Mouse (Mus musculus) liver, embryonic 15.5 days (tissue): Measurements from ENCODE around the gene Heatr3. TPM values are rescaled to one million over a fixed set of nuclear protein-coding genes. Genes with fewer than 3 reads are reported as not detected.

Source experiments
- ATAC-seq: fragments of 200-750 bp; cut with Nextera tagmentation; 2 replicates; pipeline ENCODE4 v1.8.0; 2017; ENCODE audit warnings: moderate number of reproducible peaks, mild to moderate bottlenecking, moderate library complexity; ENCODE audit not compliant: insufficient read depth
- H3K27ac ChIP-seq: fragments of 300-500 bp; sonication (generic); replicated peaks from 2 replicates; pipeline ENCODE4 v1.5.1; 2015; ENCODE audit warnings: mild to moderate bottlenecking, inconsistent platforms
- H3K27me3 ChIP-seq: fragments of 300-500 bp; sonication (generic); 2 replicates; pipeline ENCODE4 v1.6.1; 2015; ENCODE audit warnings: mild to moderate bottlenecking, inconsistent platforms
- H3K36me3 ChIP-seq: fragments of 300-500 bp; sonication (generic); replicated peaks from 2 replicates; pipeline ENCODE4 v1.6.1; 2015; ENCODE audit warnings: moderate library complexity, mild to moderate bottlenecking, inconsistent platforms
- H3K4me1 ChIP-seq: fragments of 300-500 bp; sonication (generic); replicated peaks from 2 replicates; pipeline ENCODE4 v1.6.1; 2015; ENCODE audit warnings: inconsistent platforms
- H3K4me2 ChIP-seq: fragments of 300-500 bp; sonication (generic); 2 replicates; pipeline ENCODE4 v1.6.1; 2015; ENCODE audit warnings: moderate library complexity, mild to moderate bottlenecking, inconsistent platforms
- H3K4me3 ChIP-seq: fragments of 300-500 bp; sonication (generic); replicated peaks from 2 replicates; pipeline ENCODE4 v1.5.1; 2015; ENCODE audit warnings: mild to moderate bottlenecking, inconsistent platforms
- H3K9ac ChIP-seq: fragments of 300-500 bp; sonication (generic); 2 replicates; pipeline ENCODE4 v1.6.1; 2015; ENCODE audit warnings: moderate library complexity, mild to moderate bottlenecking, inconsistent platforms
- H3K9me3 ChIP-seq: fragments of 300-500 bp; sonication (generic); replicated peaks from 2 replicates; pipeline ENCODE4 v1.6.1; 2016; ENCODE audit warnings: inconsistent platforms
- WGBS: fragments of 180-500 bp; shearing (Covaris S2); methylation state at CpG from one replicate; pipeline ENCODE4 v1.1.7; 2015; ENCODE audit warnings: mixed read lengths; ENCODE audit not compliant: insufficient replicate concordance; 5-methylcytosine and 5-hydroxymethylcytosine counted together
- polyA plus RNA-seq: library from polyadenylated mRNA; unstranded; fragments of >200 nt; fragmentation: Nextera tagmentation; extraction: Ambion mirVana; gene quantifications from 2 replicates; pipeline ENCODE4 v1.2.1, GENCODE M21; 2015

The Heatr3 gene
- polyA plus RNA-seq: 19.2 and 21.3 TPM in 2 replicates

GRCm38 (mm10) chr8:88137748-88138484 is at the start of gene Heatr3:
Gene Heatr3 (plus strand): TSS chr8:88137855.
- H3K4me2 ChIP-seq: peak within 1 kb of the TSS; percentile 94
- H3K4me1 ChIP-seq: peaks cover 23% of the 10 kb centered on the region
- no peaks in the 10 kb centered on the region for H3K27me3 ChIP-seq
- H3K9ac ChIP-seq: peak within 1 kb of the TSS; percentile 57
- no peaks in the 10 kb centered on the region for H3K9me3 ChIP-seq
- under 1% methylated on average over 79 of the region's 79 CpGs for WGBS
- H3K4me3 ChIP-seq: peak within 1 kb of the TSS; percentile 67
- peaks cover 58% of the 10 kb centered on the region for H3K36me3 ChIP-seq
- ATAC-seq: peak; percentile 97
- peak within 1 kb of the TSS; percentile 76 for H3K27ac ChIP-seq

GRCm38 (mm10) chr8:88088006-88088405 is 49.6 kb upstream of the Heatr3 start:
- H3K9me3 ChIP-seq: no peaks in the 10 kb centered on the region
- no peak overlapping the region for H3K9ac ChIP-seq
- H3K27ac ChIP-seq: no peak overlapping the region
- no peak overlapping the region for H3K4me2 ChIP-seq
- H3K27me3 ChIP-seq: no peaks in the 10 kb centered on the region
- H3K36me3 ChIP-seq: no peaks in the 10 kb centered on the region
- no peak for ATAC-seq
- no peaks in the 10 kb centered on the region for H3K4me1 ChIP-seq
- no peak overlapping the region for H3K4me3 ChIP-seq

DNA sequence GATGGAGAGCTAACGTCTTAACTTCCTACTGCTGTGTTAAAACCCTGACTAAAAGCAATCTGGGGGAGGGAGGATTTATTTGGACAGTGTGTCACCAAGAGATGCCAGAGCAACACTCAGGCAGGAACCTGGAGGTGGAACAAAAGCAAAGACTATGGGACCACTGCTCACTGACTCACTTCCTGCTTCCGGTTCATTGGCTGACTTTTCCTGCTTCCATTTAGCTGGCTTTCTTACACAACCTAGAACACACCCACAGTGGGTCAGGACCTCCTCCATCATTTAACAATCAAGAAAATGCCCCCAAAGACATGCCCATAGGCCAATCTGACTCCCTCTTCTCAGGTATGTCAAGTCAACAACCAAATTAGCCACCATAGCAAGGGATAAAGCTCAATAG is 46.0 kb upstream of the Heatr3 start:
- no peaks in the 10 kb centered on the region for H3K9me3 ChIP-seq
- WGBS: 63% methylated on average over 2 of the region's 2 CpGs
- no peak for ATAC-seq
- no peak overlapping the region for H3K27ac ChIP-seq
- no peaks in the 10 kb centered on the region for H3K27me3 ChIP-seq
- no peaks in the 10 kb centered on the region for H3K4me1 ChIP-seq
- no peak overlapping the region for H3K4me3 ChIP-seq
- no peak overlapping the region for H3K4me2 ChIP-seq
- no peaks in the 10 kb centered on the region for H3K36me3 ChIP-seq
- H3K9ac ChIP-seq: no peak overlapping the region

- H3K27me3 ChIP-seq: no peaks in the 10 kb centered on the region
- H3K9ac ChIP-seq: no peak overlapping the region
- no peaks in the 10 kb centered on the region for H3K36me3 ChIP-seq
- H3K9me3 ChIP-seq: no peaks in the 10 kb centered on the region
- H3K4me2 ChIP-seq: no peak overlapping the region
- WGBS: 59% methylated on average over 4 of the region's 4 CpGs
- H3K4me1 ChIP-seq: no peaks in the 10 kb centered on the region
- ATAC-seq: no peak
- H3K27ac ChIP-seq: no peak overlapping the region
- H3K4me3 ChIP-seq: no peak overlapping the region
Measured at GRCm38 (mm10) chr8:88093367-88093766, 44.3 kb upstream of the Heatr3 start.

DNA sequence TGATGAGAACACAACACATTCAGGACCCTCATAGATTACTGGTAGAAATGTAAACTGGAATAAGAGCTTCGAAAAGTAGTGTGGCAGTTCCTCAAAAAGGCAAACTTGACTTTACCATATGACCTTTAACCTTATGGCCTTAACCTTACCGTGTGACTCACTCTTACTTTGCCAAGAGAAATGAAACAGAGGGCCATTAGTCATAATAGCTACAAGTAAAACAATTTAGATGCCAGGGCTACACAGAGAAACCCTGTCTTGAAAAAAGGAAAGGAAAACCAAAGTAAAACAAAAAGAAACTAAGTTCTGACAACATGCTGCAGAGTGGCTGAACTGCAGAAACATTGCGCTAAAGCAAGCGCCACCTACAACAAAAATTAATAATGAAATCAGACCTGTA is 38.8 kb upstream of the Heatr3 start:
- Histone ChIP-seq H3K9ac (no peak overlapping the region), H3K27me3 (no peaks in the 10 kb centered on the region), H3K9me3 (no peaks in the 10 kb centered on the region), H3K4me2 (no peak overlapping the region), H3K4me1 (no peaks in the 10 kb centered on the region), H3K4me3 (no peak overlapping the region), H3K27ac (no peak overlapping the region), H3K36me3 (no peaks in the 10 kb centered on the region)
- WGBS: 69% methylated on average over 4 of the region's 4 CpGs
- ATAC-seq: no peak

DNA sequence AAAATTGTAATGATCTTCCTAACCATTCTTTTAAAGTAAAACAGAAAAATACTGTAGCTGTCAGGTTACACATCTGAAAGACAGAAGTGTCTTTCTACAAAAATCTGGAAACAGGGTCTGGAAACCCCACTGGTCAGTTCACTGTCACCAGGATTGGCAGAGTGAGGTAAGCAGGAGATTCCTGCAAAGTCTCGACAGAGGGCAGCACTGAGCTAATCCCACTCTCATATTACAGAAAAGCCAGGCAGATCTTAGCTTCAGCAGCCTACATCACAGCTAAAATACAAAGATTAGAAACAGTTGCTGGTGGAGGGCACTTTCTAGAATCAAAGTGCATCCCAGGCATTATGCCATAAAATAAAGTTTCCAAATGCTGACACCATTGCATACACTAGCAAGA is 38.1 kb upstream of the Heatr3 start:
- 0% methylated on average over 1 of the region's 1 CpGs for WGBS
- Histone ChIP-seq H3K27me3 (no peaks in the 10 kb centered on the region), H3K27ac (no peak overlapping the region), H3K36me3 (no peaks in the 10 kb centered on the region), H3K4me3 (no peak overlapping the region), H3K9me3 (no peaks in the 10 kb centered on the region), H3K4me2 (no peak overlapping the region), H3K9ac (no peak overlapping the region), H3K4me1 (no peaks in the 10 kb centered on the region)
- ATAC-seq: no peak

GRCm38 (mm10) chr8:88109241-88109640 is 28.4 kb upstream of the Heatr3 start:
- ATAC-seq: no peak
- Histone ChIP-seq H3K36me3 (no peaks in the 10 kb centered on the region), H3K27ac (no peak overlapping the region), H3K4me3 (no peak overlapping the region), H3K9ac (no peak overlapping the region), H3K9me3 (no peaks in the 10 kb centered on the region), H3K4me2 (no peak overlapping the region), H3K27me3 (peaks cover 7% of the 10 kb centered on the region; the same call in 1 of the 2 replicates), H3K4me1 (no peaks in the 10 kb centered on the region)
- 78% methylated on average over 4 of the region's 4 CpGs for WGBS

GRCm38 (mm10) chr8:88118456-88119036 is 19.1 kb upstream of the Heatr3 start, which contains the start of gene Cnep1r1:
Gene Cnep1r1 (plus strand): TSS chr8:88118769.
- Histone ChIP-seq H3K9me3 (no peaks in the 10 kb centered on the region), H3K4me1 (peaks cover 23% of the 10 kb centered on the region), H3K27ac (peak within 1 kb of the TSS; percentile 96), H3K36me3 (peaks cover 31% of the 10 kb centered on the region), H3K4me2 (peak within 1 kb of the TSS; percentile 71), H3K9ac (peak within 1 kb of the TSS; percentile 92), H3K27me3 (peaks cover 21% of the 10 kb centered on the region), H3K4me3 (peak within 1 kb of the TSS; percentile 90)
- WGBS: under 1% methylated on average over 49 of the region's 49 CpGs
- ATAC-seq: peak; percentile 99

DNA sequence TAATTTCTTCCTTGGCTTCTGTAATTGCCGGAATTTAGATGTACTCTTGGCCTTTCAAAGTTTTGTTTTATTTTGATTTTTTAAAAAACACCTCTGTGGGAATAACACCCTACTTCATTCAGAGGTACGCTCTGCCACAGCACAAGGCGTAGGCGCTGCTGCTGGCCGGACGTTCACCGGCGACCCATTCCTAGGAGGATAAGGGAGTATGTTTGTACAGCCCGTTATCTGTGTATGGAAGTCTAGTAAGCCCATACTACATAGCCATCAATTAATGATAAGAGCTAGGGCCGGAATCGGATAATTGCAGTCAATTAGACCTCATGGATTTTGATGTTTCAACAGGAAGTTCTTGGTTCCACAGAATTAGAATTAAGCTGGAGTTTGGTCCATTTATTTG is 18.6 kb upstream of the Heatr3 start:
- Histone ChIP-seq H3K27me3 (peaks cover 16% of the 10 kb centered on the region), H3K27ac (peak overlapping the region; percentile 96), H3K4me3 (peak overlapping the region; percentile 90), H3K9me3 (no peaks in the 10 kb centered on the region), H3K4me2 (peak overlapping the region; percentile 71), H3K36me3 (peaks cover 34% of the 10 kb centered on the region), H3K9ac (peak overlapping the region; percentile 92), H3K4me1 (peaks cover 24% of the 10 kb centered on the region)
- under 1% methylated on average over 11 of the region's 11 CpGs for WGBS
- ATAC-seq: peak; percentile 82

- Histone ChIP-seq H3K9me3 (no peaks in the 10 kb centered on the region), H3K4me1 (peaks cover 23% of the 10 kb centered on the region), H3K4me2 (peak overlapping the region; percentile 21; the same call in 1 of the 2 replicates), H3K4me3 (no peak overlapping the region), H3K9ac (peak overlapping the region; percentile 15; the same call in 1 of the 2 replicates), H3K36me3 (peaks cover 71% of the 10 kb centered on the region), H3K27me3 (no peaks in the 10 kb centered on the region), H3K27ac (peak overlapping the region; percentile 30)
- peak; percentile 56; the same call in 1 of the 2 replicates for ATAC-seq
- 69% methylated on average over 2 of the region's 2 CpGs for WGBS
Measured at GRCm38 (mm10) chr8:88124850-88125249, 12.8 kb upstream of the Heatr3 start.

DNA sequence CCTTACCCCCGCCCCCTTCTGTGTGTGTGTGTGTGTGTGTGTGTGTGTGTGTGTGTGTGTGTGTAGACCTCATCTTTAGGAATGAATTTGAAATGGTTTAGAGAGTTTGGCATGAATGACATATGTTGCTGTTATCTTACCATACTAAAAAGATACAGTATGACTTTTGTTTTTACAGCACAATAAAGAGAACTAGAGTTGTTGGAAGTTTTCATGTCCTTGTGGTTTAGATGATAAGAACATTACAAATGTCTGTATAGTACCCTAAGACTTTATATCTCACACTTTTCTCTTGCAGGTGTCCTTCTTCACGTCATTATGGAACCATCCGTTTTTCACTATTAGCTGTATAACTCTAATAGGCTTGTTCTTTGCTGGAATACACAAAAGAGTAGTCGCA is 8.3 kb upstream of the Heatr3 start:
- Histone ChIP-seq H3K4me1 (peaks cover 6% of the 10 kb centered on the region), H3K4me2 (no peak overlapping the region), H3K9me3 (no peaks in the 10 kb centered on the region), H3K9ac (no peak overlapping the region), H3K27me3 (no peaks in the 10 kb centered on the region), H3K36me3 (peaks cover 76% of the 10 kb centered on the region), H3K4me3 (no peak overlapping the region), H3K27ac (no peak overlapping the region)
- no peak for ATAC-seq
- 77% methylated on average over 4 of the region's 4 CpGs for WGBS
